Mouse (Mus musculus) layer of hippocampus, adult 2 months (tissue): ENCODE measurements around the gene Pcgf6. TPM values are rescaled to one million over a fixed set of nuclear protein-coding genes. Genes with fewer than 3 reads are reported as not detected.

Experiments used
- DNase-seq, 2 experiments: peaks; one replicate each; pipeline ENCODE4 v3.0.0; 2022; ENCODE audit warnings: low spot score in 2 of 2
- H3K27ac ChIP-seq: fragments of 200-600 bp; 2 replicates; pipeline ENCODE4 v1.8.1; 2022
- H3K4me3 ChIP-seq: fragments of 200-600 bp; 2 replicates; pipeline ENCODE4 v1.8.1; 2022; ENCODE audit warnings: mild to moderate bottlenecking
- CTCF ChIP-seq: fragments of 200-600 bp; conservative IDR thresholded peaks from 2 replicates; pipeline ENCODE4 v1.8.1; 2022; ENCODE audit warnings: antibody characterized with exemption, mild to moderate bottlenecking, moderate library complexity
- total RNA-seq, 2 experiments: library from RNA; stranded (reverse); gene quantifications; 2 replicates each; pipeline ENCODE4 v1.2.3; 2021

Pcgf6 gene
- total RNA-seq, 2 experiments from 2014 or later: 19.3 to 25.5 TPM

DNA sequence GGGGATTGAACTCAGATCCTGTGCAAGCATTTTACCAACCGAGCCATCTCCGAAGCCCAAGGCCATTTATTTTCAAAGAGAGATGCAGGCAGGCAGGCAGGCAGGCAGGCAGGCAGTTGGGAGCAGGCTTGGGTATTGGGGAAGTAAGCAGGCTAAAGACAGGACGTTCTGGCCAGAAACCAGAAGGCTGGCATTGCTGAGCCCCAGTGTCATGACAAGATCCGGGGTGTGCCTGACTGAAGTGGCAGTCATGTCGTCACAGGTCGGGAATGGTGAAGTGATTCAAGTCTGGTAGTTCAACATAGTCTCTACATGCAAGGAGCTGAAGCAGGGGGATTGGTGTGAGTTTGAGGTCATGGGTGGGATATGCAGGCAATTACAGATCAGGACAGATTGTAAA lies 63.1 kb downstream of the Pcgf6 start:
- no peak for TF ChIP-seq CTCF
- H3K4me3 ChIP-seq: no peak overlapping the region
- DNase-seq: no peak
- no peak overlapping the region for H3K27ac ChIP-seq

DNA sequence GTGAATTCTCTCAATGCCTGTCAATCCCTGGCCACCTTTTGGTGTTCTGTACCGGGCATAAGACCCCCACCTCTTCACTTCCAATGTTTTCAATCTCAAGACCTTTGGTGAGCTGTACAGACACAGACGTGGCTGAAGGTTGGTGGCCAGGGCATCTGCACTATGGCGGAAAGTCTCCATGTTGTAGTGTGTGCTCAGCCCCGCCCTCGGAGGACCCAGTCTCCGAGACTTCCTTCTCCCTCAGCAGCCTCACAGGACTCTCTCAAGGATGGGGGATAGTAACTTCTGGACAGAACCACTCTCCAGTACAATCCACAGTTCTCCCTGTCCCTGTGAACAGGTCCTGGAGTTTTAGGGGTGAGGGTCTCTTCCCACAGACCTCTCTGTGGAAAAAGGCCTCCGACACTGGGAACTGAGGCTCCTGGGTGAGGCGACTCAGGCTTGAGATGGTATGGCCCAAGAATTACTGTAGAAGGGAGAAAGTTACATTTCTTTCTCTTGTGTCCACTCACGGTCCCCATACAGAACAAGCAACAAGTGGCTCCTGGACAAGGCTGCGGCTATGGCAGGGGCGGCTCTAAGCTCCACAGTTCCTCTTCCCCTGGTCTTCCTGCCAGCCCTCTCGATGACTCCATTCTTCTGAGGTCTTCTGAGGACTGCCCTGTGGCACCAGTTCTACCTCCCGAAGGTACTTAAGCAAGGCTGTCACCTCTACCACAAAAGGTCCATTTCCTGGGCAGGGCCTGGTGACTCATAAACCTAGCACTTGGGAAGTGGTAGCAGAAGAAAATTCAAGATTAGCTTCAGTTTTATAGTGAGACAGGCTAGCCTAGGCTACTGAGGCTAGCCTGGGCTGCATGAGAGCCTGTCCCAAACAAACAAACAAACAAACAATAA lies 65.7 kb downstream of the Pcgf6 start:
- Histone ChIP-seq H3K27ac (no peak overlapping the region), H3K4me3 (no peak overlapping the region)
- TF ChIP-seq CTCF: no peak
- no peak for DNase-seq

DNA sequence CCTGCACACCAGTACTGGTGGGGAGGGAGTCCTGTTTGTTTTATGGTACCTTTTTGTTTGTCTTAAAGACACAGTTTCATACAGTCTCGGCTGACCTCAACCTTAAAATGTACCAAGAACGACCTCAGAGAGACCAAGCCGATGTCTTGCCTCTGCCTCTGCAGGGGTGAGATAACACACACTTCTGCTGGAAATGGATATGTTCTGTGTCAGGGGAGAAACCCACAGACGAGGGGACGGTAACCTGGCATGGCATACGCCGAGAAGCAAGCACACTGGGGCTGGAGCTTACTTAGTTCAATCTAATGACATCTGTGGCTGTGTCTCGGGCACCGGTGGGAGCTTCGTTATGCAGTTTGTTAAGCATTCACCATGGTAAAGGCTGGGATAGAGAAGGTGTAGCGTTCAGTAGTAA lies 66.7 kb downstream of the Pcgf6 start:
- Histone ChIP-seq H3K27ac (no peak overlapping the region), H3K4me3 (no peak overlapping the region)
- DNase-seq: no peak
- TF ChIP-seq CTCF: no peak

Other genes with a start within 250 kb of the Pcgf6 start
- 100 to 1,000 TPM; 170 to 180 TPM for gene Ina, start 36.2 kb downstream of the Pcgf6 start, total RNA-seq
- 10 to 100 TPM; 80.9 to 84.4 TPM for gene Nt5c2, start 35.8 kb downstream of the Pcgf6 start, total RNA-seq
- gene Taf5, start 16.8 kb upstream of the Pcgf6 start, total RNA-seq: 1 to 10 TPM; 5.2 to 5.6 TPM
- 100 to 1,000 TPM; 713 to 825 TPM for gene Usmg5, start 39.7 kb upstream of the Pcgf6 start, total RNA-seq
- 10 to 100 TPM; 17.9 to 19.0 TPM for gene Pdcd11, start 39.9 kb upstream of the Pcgf6 start, total RNA-seq
- gene Calhm2, start 87.4 kb upstream of the Pcgf6 start, total RNA-seq: 1 to 10 TPM; 4.1 to 5.5 TPM
- gene Calhm1, start 93.3 kb upstream of the Pcgf6 start, total RNA-seq: not detected
- gene Calhm3, start 106.9 kb upstream of the Pcgf6 start, total RNA-seq: not detected
- 100 to 1,000 TPM; 180 to 194 TPM for gene Neurl1a, start 127.9 kb upstream of the Pcgf6 start, total RNA-seq